Mouse (Mus musculus) ES-E14 (cell line): ENCODE results near the gene Pnpt1. TPM values are rescaled to one million over a fixed set of nuclear protein-coding genes. Genes with fewer than 3 reads are reported as not detected.

ENCODE experiments used
- DNase-seq: peaks from one replicate; pipeline ENCODE4 v3.0.0-alpha.2; 2013; ENCODE audit warnings: low read depth, low spot score
- H3K27ac ChIP-seq: 2 replicates; pipeline ENCODE4 v1.5.1; 2012; ENCODE audit warnings: low read depth, mild to moderate bottlenecking, low read length, moderate library complexity, mixed read lengths; ENCODE audit not compliant: poor library complexity, insufficient read depth, severe bottlenecking
- H3K36me3 ChIP-seq: 2 replicates; pipeline ENCODE4 v1.6.1; 2012; ENCODE audit warnings: mild to moderate bottlenecking, low read length, moderate library complexity, mixed read lengths; ENCODE audit not compliant: control insufficient read depth, poor library complexity, insufficient read depth, severe bottlenecking
- H3K4me1 ChIP-seq, 2 experiments: fragments of 150-350 bp in 1 of 2; sonication (generic) in 1 of 2; 2 replicates each; pipeline ENCODE4 v1.6.1; 2012; ENCODE audit warnings: low read length in 2 of 2, mild to moderate bottlenecking in 1 of 2, mixed read lengths in 1 of 2; ENCODE audit not compliant: control insufficient read depth in 2 of 2, insufficient read depth in 2 of 2, poor library complexity in 1 of 2
- H3K4me3 ChIP-seq, 2 experiments: fragments of 150-350 bp in 1 of 2; sonication (generic) in 1 of 2; 2 replicates each; pipeline ENCODE4 v1.5.1; 2012; ENCODE audit warnings: low read length in 2 of 2, low read depth in 1 of 2, mild to moderate bottlenecking in 1 of 2, mixed read lengths in 1 of 2; ENCODE audit not compliant: insufficient read depth in 1 of 2, poor library complexity in 1 of 2, severe bottlenecking in 1 of 2
- H3K9ac ChIP-seq: 2 replicates; pipeline ENCODE4 v1.6.1; 2012; ENCODE audit warnings: low read depth, mild to moderate bottlenecking, low read length, mixed read lengths; ENCODE audit not compliant: poor library complexity, insufficient read depth, severe bottlenecking
- H3K9me3 ChIP-seq: fragments of 150-350 bp; sonication (generic); 2 replicates; pipeline ENCODE4 v1.6.1; 2012; ENCODE audit warnings: low read depth, mild to moderate bottlenecking, low read length; ENCODE audit not compliant: control insufficient read depth, insufficient read depth
- CHD2 ChIP-seq: IDR thresholded peaks from 2 replicates; pipeline ENCODE4 v1.6.1; 2014; ENCODE audit warnings: mild to moderate bottlenecking, low read depth, low read length, inconsistent platforms
- HCFC1 ChIP-seq: IDR thresholded peaks from 2 replicates; pipeline ENCODE4 v1.6.1; 2012; ENCODE audit warnings: low read length, inconsistent platforms, borderline replicate concordance; ENCODE audit not compliant: insufficient read depth
- MAFK ChIP-seq: IDR thresholded peaks from 2 replicates; pipeline ENCODE4 v1.6.1; 2014; ENCODE audit warnings: mild to moderate bottlenecking, low read depth, low read length, inconsistent platforms; ENCODE audit not compliant: insufficient read depth
- ZC3H11A ChIP-seq: IDR thresholded peaks from 2 replicates; pipeline ENCODE4 v1.6.1; 2012; ENCODE audit warnings: low read depth, mild to moderate bottlenecking, inconsistent platforms, low read length, borderline replicate concordance
- ZNF384 ChIP-seq: IDR thresholded peaks from 2 replicates; pipeline ENCODE4 v1.6.1; 2012; ENCODE audit warnings: low read depth, low read length, inconsistent platforms
- in situ Hi-C, 2 experiments: fragments of 600-800 bp; cut with MboI; formaldehyde crosslinking; loops; one replicate each; pipeline ENCODE4 v1.15.1; 2025; ENCODE audit warnings: low sequenced_read_pairs in 2 of 2, inconsistent platforms in 1 of 2; ENCODE audit not compliant: unreplicated experiment in 2 of 2
- total RNA-seq: library from RNA; depleted of rRNA; stranded (reverse); fragments of 300-350 nt; gene quantifications from 2 replicates; pipeline ENCODE4 v1.2.3, GENCODE M21; 2012

The Pnpt1 gene
- total RNA-seq, 1 experiment: 74.2 TPM

DNA sequence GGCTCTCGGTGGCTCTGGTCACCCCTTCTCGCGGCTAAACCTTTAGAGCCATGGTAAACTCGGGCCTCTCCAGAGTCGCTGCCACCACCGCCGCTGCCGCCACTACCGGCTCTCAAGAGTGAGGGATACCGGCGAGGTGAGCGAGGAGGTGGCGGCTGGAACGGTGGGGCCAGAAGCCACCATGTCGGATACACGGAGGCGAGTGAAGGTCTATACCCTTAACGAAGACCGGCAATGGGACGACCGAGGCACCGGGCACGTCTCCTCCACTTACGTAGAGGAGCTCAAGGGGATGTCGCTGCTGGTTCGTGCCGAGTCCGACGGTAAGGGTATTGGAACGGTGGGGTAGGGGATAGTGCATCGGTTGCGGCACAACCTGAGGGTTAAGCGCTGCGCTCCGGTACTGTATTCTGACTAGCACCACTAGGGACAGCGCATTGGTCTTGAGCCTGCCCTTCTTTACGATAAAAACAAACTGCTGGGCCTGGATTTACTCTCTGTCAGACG, 42.6 kb downstream of the Pnpt1 start:
- peak overlapping the region; percentile 84 for H3K27ac ChIP-seq
- H3K4me3 ChIP-seq: peak overlapping the region; percentile 89 to 98
- no peaks in the 10 kb centered on the region for H3K36me3 ChIP-seq
- peak; percentile 46 for DNase-seq
- TF ChIP-seq ZNF384 (no peak), HCFC1 (0 out of 2 replicates have a peak, but pooled peaks have one; percentile 12)
- peaks cover 2 to 3% of the 10 kb centered on the region in 2 experiments; a peak in 2 of 4 replicates for H3K4me1 ChIP-seq
- no peaks in the 10 kb centered on the region for H3K9me3 ChIP-seq
- in situ Hi-C loops: no loop called here
- peak overlapping the region; percentile 99 for H3K9ac ChIP-seq

- TF ChIP-seq CHD2 (no peak), ZNF384 (no peak), MAFK (no peak), HCFC1 (no peak), ZC3H11A (no peak)
- no peaks in the 10 kb centered on the region for H3K36me3 ChIP-seq
- peak overlapping the region; percentile 89 to 98 for H3K4me3 ChIP-seq
- H3K9me3 ChIP-seq: no peaks in the 10 kb centered on the region
- H3K27ac ChIP-seq: no peak overlapping the region
- no peak for DNase-seq
- in situ Hi-C loops: no loop called here
- H3K4me1 ChIP-seq: peaks cover 2 to 3% of the 10 kb centered on the region in 2 experiments; a peak in 2 of 4 replicates
- H3K9ac ChIP-seq: peak overlapping the region; percentile 99
These were observed 43.3 kb downstream of the Pnpt1 start for GRCm38 (mm10) chr11:29173706-29174436.

- Histone ChIP-seq H3K36me3 (no peaks in the 10 kb centered on the region; the same call in 1 of the 2 replicates), H3K27ac (no peak overlapping the region), H3K9me3 (no peaks in the 10 kb centered on the region), H3K4me1 (peaks cover 0 to 3% of the 10 kb centered on the region in 2 experiments; a peak in 1 of 4 replicates), H3K9ac (no peak overlapping the region), H3K4me3 (no peak overlapping the region)
- TF ChIP-seq HCFC1 (no peak), ZC3H11A (no peak), MAFK (peak; percentile 76)
- no peak for DNase-seq
- in situ Hi-C loops: no loop called here
These were observed 48.8 kb downstream of the Pnpt1 start for GRCm38 (mm10) chr11:29179319-29179718.

GRCm38 (mm10) chr11:29180657-29181056, 50.1 kb downstream of the Pnpt1 start:
- H3K27ac ChIP-seq: no peak overlapping the region
- no peak for DNase-seq
- in situ Hi-C loops: no loop called here
- no peak overlapping the region for H3K9ac ChIP-seq
- no peaks in the 10 kb centered on the region; the same call in 1 of the 2 replicates for H3K36me3 ChIP-seq
- H3K4me3 ChIP-seq: no peak overlapping the region
- H3K9me3 ChIP-seq: no peaks in the 10 kb centered on the region
- TF ChIP-seq MAFK (no peak), ZNF384 (no peak), CHD2 (no peak), HCFC1 (no peak), ZC3H11A (no peak)
- H3K4me1 ChIP-seq: no peaks in the 10 kb centered on the region
